Mouse (Mus musculus) ES-E14 (cell line): Measurements from ENCODE around the gene Gm10645.
A peak's percentile ranks its signal among the peaks of the same experiment; 100 is the strongest.

ENCODE experiments used
- CHD2 ChIP-seq: IDR thresholded peaks from 2 replicates; pipeline ENCODE4 v1.6.1; 2014; ENCODE audit warnings: mild to moderate bottlenecking, low read depth, low read length, inconsistent platforms
- ZNF384 ChIP-seq: IDR thresholded peaks from 2 replicates; pipeline ENCODE4 v1.6.1; 2012; ENCODE audit warnings: low read depth, low read length, inconsistent platforms

DNA sequence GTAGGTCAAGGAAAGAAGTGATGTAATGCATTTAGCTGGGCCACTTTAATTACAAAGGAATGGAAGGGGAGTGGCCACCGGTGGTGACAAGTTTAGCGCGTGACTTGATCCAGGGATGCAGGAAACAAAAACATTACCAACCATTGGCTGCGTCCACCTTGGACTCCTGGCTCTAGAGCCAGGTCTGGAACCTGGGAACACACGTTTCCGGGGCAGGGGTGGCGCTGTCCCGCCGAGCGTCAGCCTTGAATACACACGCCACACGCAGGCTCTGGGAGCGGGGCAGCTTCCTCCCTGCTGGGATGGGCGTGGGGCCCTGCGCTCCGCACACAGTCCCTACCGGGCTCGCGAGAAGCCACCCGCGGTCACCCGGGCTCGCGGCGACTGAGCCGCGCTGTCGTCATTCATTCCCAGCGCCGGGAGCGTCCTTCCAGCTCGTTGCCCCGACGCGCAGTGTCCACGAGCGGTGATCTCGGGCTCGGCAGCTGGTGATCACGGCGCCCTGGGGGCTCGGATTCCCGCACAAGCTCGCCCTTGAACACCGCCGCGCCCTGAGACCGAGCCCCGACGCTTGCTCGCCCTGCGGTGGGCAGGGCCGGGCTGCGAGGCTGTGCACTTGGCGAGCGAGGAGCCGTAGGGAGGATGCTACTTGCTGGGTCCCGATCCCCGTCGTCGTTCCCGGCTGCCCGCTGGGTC is 587 bp downstream of the Gm10645 start, which contains the start of gene Tbc1d9:
- no peak for TF ChIP-seq ZNF384
- peak; percentile 68; the same call in 1 of the 2 replicates for TF ChIP-seq CHD2
